Mouse (Mus musculus): ENCODE measurements at regions not wholly inside any gene's neighbourhood (a gene's known extent, or its start where the extent isn't known, plus 50 kb on each side); places are given as distances from the start of the nearest gene placed in this dataset.

DNA sequence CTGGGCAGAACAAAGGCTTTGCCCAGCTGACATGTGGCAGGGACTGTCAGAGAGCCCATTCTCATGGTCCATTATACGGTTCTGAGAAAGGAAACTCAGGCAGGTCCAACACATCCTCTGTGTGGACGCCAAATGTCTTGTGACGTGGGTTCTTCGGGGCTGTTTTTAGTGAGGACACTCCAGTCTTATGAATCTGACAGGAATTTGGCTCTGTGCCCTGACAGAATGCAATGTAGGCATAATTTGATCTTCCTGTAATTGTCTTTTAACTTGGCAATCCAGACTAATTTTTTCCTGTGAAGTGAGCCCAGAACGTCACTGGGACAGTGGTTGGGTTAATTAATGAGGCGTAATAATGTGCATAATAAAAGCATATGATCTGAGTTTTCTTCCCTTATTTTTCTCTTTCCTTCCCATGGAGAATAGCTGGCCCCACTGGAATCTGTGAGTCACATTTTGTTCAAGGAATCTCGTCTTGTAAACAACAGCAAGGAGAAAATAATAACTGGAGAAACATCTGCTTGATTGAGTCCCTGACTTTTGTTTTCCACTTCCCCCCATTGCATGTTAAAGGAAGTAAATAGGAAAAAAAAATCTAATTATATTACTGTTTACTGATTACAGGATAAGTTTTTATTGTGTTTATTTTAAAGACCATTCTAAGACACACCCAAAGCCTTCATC, 255.8 kb upstream of the 1700056E22Rik start:
- no peak for TF ChIP-seq CTCF (IDR thresholded peaks at IDR 0.05; ENCODE audit: low read depth, low read length)
- TF ChIP-seq POLR2A (IDR thresholded peaks at IDR 0.05; ENCODE audit: insufficient read depth, low read length) = no peak

Measured in ES-Bruce4 (cell line).